Mouse (Mus musculus) mouse trophoblast stem cell (cell line): ENCODE results near the gene Olfr1112.
"Not testable (repeated sequence)": the region's sequence is repeated elsewhere in the genome, so short reads cannot be mapped to it uniquely, and the experiment has no call there.

Experiments used
- in situ Hi-C, 2 experiments: fragments of 300-500 bp; cut with MseI, MboI; formaldehyde crosslinking; loops; 2 replicates in 1 of 2; 3 replicates in 1 of 2; pipeline ENCODE4 v1.15.1; 2025

The Olfr1112 gene

GRCm38 (mm10) chr2:87187498-87187897 is at the start of gene Olfr1112:
Olfr1112 (plus strand) TSS chr2:87187798.
- in situ Hi-C loops = no loop called here

GRCm38 (mm10) chr2:87140200-87140599 is 47.4 kb upstream of the Olfr1112 start, which contains the start of gene Olfr1110:
Olfr1110 (minus strand) TSS chr2:87140300.
- in situ Hi-C loops = no loop called here

- in situ Hi-C loops = no loop called here
Observed at GRCm38 (mm10) chr2:87152524-87152923, 35.1 kb upstream of the Olfr1112 start, which contains the start of gene Olfr1111. Olfr1111 (minus strand) TSS chr2:87152624.

GRCm38 (mm10) chr2:87167731-87168130 is 19.9 kb upstream of the Olfr1112 start:
- in situ Hi-C loops = not testable (repeated sequence)

GRCm38 (mm10) chr2:87208670-87209069 is 21.1 kb downstream of the Olfr1112 start, which contains the start of gene Olfr1113:
Olfr1113 (plus strand) TSS chr2:87208970.
- in situ Hi-C loops = no loop called here
